Comparison of ENCODE assay signal across 17 mouse cellular contexts in genomic region chr2:74187963-74188790, GRCm38 (mm10).
A peak's percentile ranks its signal among the peaks of the same experiment; 100 is the strongest.
DNase-seq lines count a peak whose midpoint lies in the region; ATAC-seq lines count a peak whose summit lies in the region.
"Had no signal": no experiment of that assay in that cellular context is flagged by ENCODE, and none has a peak within 500 bp of the region (broad histone marks: within the 10 kb centered on the region; RNA-seq: fewer than 3 reads in every experiment).

No protein-coding gene starts in this region.

- H3K9ac ChIP-seq in kidney, embryonic 16.5 days (replicated peaks; ENCODE audit: low read length): no peak overlapping the region
- no peak overlapping the region for H3K9ac ChIP-seq in midbrain, embryonic 11.5 days (ENCODE audit: low read length)
- H3K9ac ChIP-seq: forebrain, postnatal 0 days; hindbrain, embryonic 15.5 days had no signal

- peaks cover 5% of the 10 kb centered on the region; the same call in 1 of the 2 replicates for H3K9me3 ChIP-seq in kidney, embryonic 16.5 days (ENCODE audit: low read length)
- no peaks in the 10 kb centered on the region for H3K9me3 ChIP-seq in midbrain, embryonic 10.5 days (replicated peaks)
- no peaks in the 10 kb centered on the region; the same call in 1 of the 2 replicates for H3K9me3 ChIP-seq in midbrain, embryonic 11.5 days (ENCODE audit: control insufficient read depth, low read length)
- H3K9me3 ChIP-seq in limb, embryonic 10.5 days (replicated peaks): no peaks in the 10 kb centered on the region
- H3K9me3 ChIP-seq: forebrain, embryonic 10.5 days; hindbrain, embryonic 15.5 days had no signal

- intact Hi-C loops in left cerebral cortex, postnatal 25 days (cut with DNase I): no loop called here

- DNase-seq in kidney, adult 18-20 months: no peak
- no peak for DNase-seq in midbrain, embryonic 10.5 days (ENCODE audit: low spot score)
- DNase-seq in midbrain, embryonic 11.5 days (ENCODE audit: low spot score, missing footprints): no peak
- DNase-seq in limb, embryonic 10.5 days (ENCODE audit: low spot score): no peak
- DNase-seq in left cerebral cortex, postnatal 25 days (ENCODE audit: low spot score in 2 of 2): no peak
- DNase-seq: adrenal gland, adult 2 months; cerebellum, adult 2 months; forebrain, postnatal 0 days; gastrocnemius, adult 2 months; heart, postnatal 14 days; liver had no signal

- WGBS in kidney, embryonic 16.5 days: 12% methylated on average over 8 of the region's 8 CpGs
- WGBS in midbrain, embryonic 10.5 days: 35% methylated on average over 8 of the region's 8 CpGs
- 38% methylated on average over 8 of the region's 8 CpGs for WGBS in midbrain, embryonic 11.5 days
- 39% methylated on average over 8 of the region's 8 CpGs for WGBS in limb, embryonic 10.5 days

- peaks cover 10% of the 10 kb centered on the region for H3K4me1 ChIP-seq in kidney, embryonic 16.5 days (ENCODE audit: insufficient read depth, low read length)
- H3K4me1 ChIP-seq in midbrain, embryonic 10.5 days: peaks cover 12% of the 10 kb centered on the region
- no peaks in the 10 kb centered on the region; the same call in 1 of the 2 replicates for H3K4me1 ChIP-seq in midbrain, embryonic 11.5 days (ENCODE audit: control insufficient read depth, insufficient read depth, low read length)
- peaks cover 22% of the 10 kb centered on the region for H3K4me1 ChIP-seq in limb, embryonic 10.5 days
- H3K4me1 ChIP-seq: hindbrain, embryonic 15.5 days had no signal

- no peak overlapping the region for H3K4me2 ChIP-seq in kidney, embryonic 16.5 days (replicated peaks; ENCODE audit: low read depth, low read length)
- H3K4me2 ChIP-seq in midbrain, embryonic 11.5 days: no peak overlapping the region
- H3K4me2 ChIP-seq: heart, embryonic 11.5 days; hindbrain, embryonic 15.5 days had no signal

- H3K4me3 ChIP-seq in kidney, embryonic 16.5 days (ENCODE audit: low read length): no peak overlapping the region
- no peak overlapping the region for H3K4me3 ChIP-seq in midbrain, embryonic 10.5 days
- H3K4me3 ChIP-seq in midbrain, embryonic 11.5 days (ENCODE audit: low read depth, low read length): no peak overlapping the region
- no peak overlapping the region for H3K4me3 ChIP-seq in limb, embryonic 10.5 days
- H3K4me3 ChIP-seq: forebrain, embryonic 10.5 days; gastrocnemius, adult 2 months; hindbrain, embryonic 15.5 days had no signal

- H3K27ac ChIP-seq in kidney, embryonic 16.5 days (ENCODE audit: low read length): no peak overlapping the region
- H3K27ac ChIP-seq in midbrain, embryonic 10.5 days (replicated peaks): 0 out of 2 replicates have a peak overlapping the region, but pooled peaks have one; percentile 1
- H3K27ac ChIP-seq in midbrain, embryonic 11.5 days (ENCODE audit: low read depth, low read length): no peak overlapping the region
- H3K27ac ChIP-seq in limb, embryonic 10.5 days: peak overlapping the region; percentile 22; the same call in 1 of the 2 replicates
- H3K27ac ChIP-seq: forebrain, embryonic 10.5 days; gastrocnemius, adult 2 months; hindbrain, embryonic 15.5 days had no signal

- H3K27me3 ChIP-seq in kidney, embryonic 16.5 days (ENCODE audit: insufficient read depth, low read length): no peaks in the 10 kb centered on the region
- no peaks in the 10 kb centered on the region for H3K27me3 ChIP-seq in midbrain, embryonic 10.5 days (ENCODE audit: low read depth, poor library complexity, severe bottlenecking)
- H3K27me3 ChIP-seq in midbrain, embryonic 11.5 days (ENCODE audit: control insufficient read depth, insufficient read depth, low read length): no peaks in the 10 kb centered on the region
- no peaks in the 10 kb centered on the region for H3K27me3 ChIP-seq in limb, embryonic 10.5 days (ENCODE audit: low read depth, poor library complexity, severe bottlenecking)
- H3K27me3 ChIP-seq: hindbrain, embryonic 15.5 days had no signal

- ATAC-seq in kidney, embryonic 16.5 days (ENCODE audit: low FRiP score, low TSS enrichment): peak; percentile 81; the same call in 1 of the 2 replicates
- no peak for ATAC-seq in midbrain, embryonic 11.5 days (ENCODE audit: low FRiP score)
- ATAC-seq in megakaryocyte-erythroid progenitor cell, adult 5-6 weeks (replicated peaks; ENCODE audit: low FRiP score, low TSS enrichment, poor library complexity, severe bottlenecking): no peak
- ATAC-seq: forebrain, postnatal 0 days; intestine, embryonic 16.5 days had no signal

- H3K36me3 ChIP-seq in kidney, embryonic 16.5 days (ENCODE audit: insufficient read depth, low read length): no peaks in the 10 kb centered on the region
- H3K36me3 ChIP-seq in midbrain, embryonic 10.5 days: no peaks in the 10 kb centered on the region
- H3K36me3 ChIP-seq in midbrain, embryonic 11.5 days (ENCODE audit: control insufficient read depth, insufficient read depth, low read length): no peaks in the 10 kb centered on the region
- no peaks in the 10 kb centered on the region for H3K36me3 ChIP-seq in limb, embryonic 10.5 days
- H3K36me3 ChIP-seq: forebrain, embryonic 10.5 days; hindbrain, embryonic 15.5 days had no signal

Comparison
In these comparisons a context has a peak if more than half of its experiments do, and no peak if none do; other contexts are left out.
1. H3K27ac ChIP-seq: peak in midbrain, embryonic 10.5 days (single experiment) and limb, embryonic 10.5 days (single experiment); none in kidney, embryonic 16.5 days (single experiment) and midbrain, embryonic 11.5 days (single experiment).